Mouse (Mus musculus) kidney, adult 2 months (tissue): ENCODE measurements around the gene Scyl1.

ENCODE experiments used
- CTCF ChIP-seq: fragments of 200-500 bp; conservative IDR thresholded peaks from 2 replicates; pipeline ENCODE4 v1.5.1; 2011; ENCODE audit warnings: low read depth, mild to moderate bottlenecking, control low read depth, low read length, moderate library complexity, mixed read lengths; ENCODE audit not compliant: insufficient read depth, insufficient read length
- POLR2A ChIP-seq: fragments of 200-500 bp; IDR thresholded peaks from one replicate; pipeline ENCODE4 v1.6.1; 2011; ENCODE audit warnings: low read depth, low read length, control low read depth

DNA sequence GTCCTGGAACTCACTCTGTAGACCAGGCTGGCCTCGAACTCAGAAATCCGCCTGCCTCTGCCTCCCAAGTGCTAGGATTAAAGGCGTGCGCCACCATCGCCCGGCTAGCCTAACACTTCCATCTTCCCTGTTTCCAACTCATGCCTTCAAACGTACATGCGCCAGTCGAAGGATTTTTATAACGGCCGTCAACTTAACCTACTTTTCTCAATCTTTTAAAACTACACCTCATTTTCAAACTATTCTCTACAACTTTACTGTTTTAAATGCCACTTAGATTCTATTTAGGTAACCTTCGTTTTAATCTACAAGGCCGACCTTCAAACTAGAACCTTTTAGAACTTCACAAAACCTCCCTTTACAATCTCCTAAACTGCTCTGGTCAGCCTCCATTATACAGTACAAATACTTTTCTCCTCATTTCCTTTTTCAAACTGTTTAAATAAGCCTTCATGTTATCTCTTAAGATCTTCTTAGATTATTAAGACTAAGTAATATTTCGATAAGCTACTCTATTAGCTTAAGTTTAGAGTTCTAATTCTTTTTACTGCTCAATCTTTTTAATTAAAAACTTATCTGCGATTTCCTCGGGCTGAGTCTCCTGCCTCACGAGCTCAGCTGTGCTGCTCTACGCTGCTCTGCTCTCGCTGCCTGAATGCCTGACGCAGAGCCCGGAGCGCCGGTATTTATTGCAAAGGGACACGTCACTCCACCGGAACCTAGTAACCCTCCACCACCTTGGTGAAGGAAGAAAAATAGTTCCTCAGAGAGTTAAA lies 31.0 kb upstream of the Scyl1 start:
- TF ChIP-seq POLR2A, result peak; percentile 100
- TF ChIP-seq CTCF, result 0 out of 2 replicates have a peak, but pooled peaks have one; percentile 6
